Mouse (Mus musculus) cerebellum, postnatal 4 days (tissue): Measurements from ENCODE around the gene Ctnnbl1.
A peak's percentile ranks its signal among the peaks of the same experiment; 100 is the strongest.

Experiments used
- DNase-seq, 2 experiments: peaks; one replicate each; pipeline ENCODE4 v3.0.0; 2022; ENCODE audit warnings: low spot score in 2 of 2, mixed read lengths in 1 of 2

The Ctnnbl1 gene

DNA sequence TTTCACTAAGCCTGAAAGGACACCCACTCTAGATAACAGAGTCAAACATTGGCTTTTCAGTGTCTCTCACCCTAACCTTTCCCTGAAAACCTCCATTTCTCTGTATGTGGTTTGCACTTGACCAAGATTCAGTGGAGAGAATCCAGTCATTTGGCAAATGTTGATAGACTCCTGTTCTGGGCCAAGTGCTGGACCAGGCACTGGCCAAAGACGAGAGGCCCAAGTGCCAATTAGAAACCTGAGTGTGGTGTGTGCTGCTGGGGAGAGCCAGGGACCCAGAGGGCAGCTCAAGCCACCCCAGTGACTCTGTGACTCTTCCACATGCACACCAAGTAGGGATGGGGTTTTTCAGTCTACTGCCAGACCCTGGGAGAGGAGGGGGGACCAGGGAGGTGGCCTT, 136.5 kb downstream of the Ctnnbl1 start:
- DNase-seq = no peak

DNA sequence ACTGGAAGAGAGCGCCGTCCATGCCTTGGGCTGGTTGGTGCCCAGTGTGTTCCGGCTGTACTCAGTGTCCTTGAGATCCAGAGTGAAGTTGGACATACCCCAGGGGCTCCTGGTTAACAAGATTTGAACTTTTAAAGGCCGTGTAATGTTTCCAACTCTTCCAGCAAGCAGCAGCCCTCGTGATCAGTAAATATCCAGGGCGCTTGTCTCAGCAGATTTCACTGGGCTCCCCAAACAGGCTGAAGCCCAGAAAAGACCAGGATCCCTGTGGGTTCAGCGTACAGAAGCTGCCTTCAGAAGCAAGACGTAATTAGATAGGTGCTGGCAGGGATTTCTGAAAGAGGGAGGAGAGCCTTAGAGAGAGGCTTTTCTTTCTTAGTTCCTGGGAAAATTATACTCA, 137.9 kb downstream of the Ctnnbl1 start:
- DNase-seq = no peak

DNA sequence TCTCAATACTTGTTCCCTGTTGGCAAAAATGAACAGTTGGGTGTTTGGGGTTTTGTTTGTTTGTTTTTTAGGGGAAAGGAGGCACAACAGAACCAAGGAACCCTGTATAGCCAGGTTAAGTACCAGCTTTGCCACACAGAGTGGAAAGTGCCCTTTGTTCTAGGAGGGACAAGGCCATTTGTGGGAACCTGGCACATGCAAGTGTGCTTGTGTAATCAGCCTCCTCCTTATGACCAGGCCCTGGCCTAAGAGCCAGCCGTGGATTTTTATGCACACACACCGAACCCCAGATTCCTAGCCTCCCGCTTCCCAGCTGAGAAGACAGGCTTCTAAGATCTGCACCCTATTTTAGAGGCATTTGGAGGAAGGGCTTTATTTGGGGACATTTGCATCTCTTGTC, 140.2 kb downstream of the Ctnnbl1 start:
- DNase-seq = no peak

DNA sequence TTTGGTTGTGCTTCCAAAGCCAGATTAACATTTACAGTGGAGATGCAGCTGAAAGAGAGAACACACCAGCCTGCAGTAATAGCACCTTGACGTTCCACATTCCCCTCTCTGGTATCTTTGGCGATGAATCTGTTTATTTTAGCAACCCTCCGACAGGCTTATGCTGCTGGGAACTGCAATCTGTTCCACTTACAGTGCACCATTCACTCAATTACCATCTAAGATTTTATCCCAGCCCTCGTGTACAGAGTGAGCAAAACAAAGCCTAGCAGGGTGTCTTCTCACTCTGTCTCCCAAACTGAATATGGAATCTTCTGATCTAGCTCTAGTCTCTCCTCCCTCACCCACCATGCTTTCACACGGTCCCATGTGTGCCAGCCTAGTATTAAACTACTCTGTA, 140.8 kb downstream of the Ctnnbl1 start:
- DNase-seq = no peak

DNA sequence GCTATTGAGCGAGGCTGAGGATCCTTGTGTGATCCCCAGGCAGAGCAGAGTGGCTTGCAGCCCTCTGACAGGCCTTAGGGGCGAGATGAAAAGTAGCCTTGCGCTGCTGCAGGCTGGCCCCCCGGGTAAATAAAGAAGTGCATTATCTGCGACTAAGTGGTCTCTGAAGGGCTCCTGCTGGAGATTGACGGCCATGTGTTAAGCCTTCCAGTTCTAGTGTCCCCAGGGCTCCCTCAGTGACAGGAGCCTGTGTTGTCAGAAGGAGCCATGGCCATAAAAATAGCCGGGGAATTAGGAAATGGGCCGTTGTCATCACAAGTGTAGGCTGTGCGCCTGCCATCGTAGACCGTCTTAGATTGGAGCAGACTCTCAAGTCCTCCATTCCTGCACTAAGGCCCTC, 144.7 kb downstream of the Ctnnbl1 start:
- DNase-seq = no peak

DNA sequence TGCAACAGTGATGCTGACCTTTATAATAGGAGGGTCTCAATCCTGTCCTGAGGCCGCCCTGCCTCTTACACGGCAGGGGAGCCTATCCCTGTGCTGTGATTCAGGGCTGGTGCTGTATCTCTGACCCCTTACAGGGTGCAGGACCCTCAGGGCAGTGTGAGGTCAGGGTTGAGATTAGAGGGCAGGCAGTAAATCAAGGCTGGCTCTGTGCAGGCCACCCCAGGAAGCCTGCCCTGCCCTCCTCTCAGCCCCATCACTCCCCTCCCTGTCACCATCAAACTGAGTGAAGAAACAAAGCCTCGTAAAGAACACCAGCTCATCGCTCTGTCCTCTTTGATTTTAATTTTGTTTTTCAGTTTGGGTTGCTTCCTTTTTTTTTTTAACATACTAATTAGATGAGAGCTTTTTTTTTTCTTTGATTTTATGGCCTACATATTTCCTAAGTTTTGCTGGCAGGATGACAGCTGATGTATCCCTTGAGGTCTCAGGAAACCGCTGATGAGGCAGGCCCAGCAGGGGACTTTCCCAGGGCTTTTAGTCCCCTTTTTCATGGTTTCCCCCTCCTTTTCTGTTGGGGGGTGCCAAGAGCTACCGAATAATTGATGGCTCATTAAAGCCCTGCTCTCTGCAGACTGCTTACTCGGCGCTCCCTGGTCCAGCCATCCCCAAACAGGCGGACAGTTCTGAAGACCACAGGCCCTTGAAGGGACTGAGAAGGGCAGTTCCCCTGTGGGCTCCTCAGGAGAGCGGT, 150.2 kb downstream of the Ctnnbl1 start:
- DNase-seq = no peak

DNA sequence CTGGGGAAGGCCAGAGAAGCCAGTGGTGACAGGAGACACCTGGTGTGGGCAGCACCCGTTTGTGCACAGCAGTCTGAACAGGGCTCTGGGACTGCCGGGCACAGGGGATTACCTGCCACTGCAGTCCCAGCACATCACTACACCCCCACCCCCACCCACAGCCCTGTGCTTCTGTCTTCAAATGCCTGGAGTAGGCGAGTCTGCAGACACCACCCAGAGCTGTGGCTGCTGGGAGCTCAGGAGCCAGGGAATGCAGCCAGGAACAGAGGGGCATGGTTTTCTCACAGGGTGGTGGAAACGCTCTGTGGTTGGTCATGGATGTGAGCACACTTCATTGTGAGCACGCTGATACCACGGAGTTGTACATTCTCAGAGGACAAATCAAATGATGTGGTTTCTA, 154.0 kb downstream of the Ctnnbl1 start:
- DNase-seq = no peak

DNA sequence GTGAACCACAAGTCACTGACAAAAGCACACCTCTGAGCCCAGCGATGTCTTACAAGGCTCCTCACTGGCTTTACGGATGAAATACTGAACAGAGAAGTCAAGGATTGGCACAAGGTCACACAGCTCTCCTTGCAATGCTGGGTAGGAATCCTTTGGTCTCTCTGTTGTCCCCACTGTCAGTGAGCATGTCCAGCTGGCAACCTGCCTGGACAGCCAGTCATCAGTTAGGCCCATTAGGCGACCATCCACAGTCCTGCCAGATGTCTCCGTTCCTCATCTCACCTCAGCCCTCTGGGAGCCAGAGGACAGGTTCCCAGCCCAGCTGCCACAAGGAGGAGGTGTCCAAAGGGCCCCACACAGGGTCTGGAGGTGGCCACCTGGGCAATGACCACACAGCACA, 159.9 kb downstream of the Ctnnbl1 start:
- DNase-seq = peak in 1 of 2 experiments; percentile 34

DNA sequence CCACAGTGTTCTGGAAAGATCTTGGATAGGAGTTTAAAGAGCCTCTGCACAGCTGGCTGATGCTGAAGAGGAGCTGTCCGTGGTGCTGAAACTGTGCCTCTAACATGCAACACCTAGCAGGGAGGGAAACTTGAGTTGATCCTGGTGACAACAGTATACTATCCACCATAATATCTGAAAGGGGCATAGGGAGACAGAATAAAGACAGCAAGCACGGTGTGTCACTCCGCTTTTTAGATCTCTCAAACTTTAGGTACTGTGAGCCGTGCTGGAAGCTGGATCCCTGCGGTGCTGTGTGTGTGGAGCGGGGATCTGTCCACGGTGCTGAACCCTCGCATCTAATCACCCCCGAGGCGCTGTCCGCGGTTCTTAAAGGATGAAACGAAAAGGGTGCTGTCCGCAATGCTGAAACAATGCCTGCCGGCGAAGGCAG, 176.0 kb downstream of the Ctnnbl1 start:
- peak in 1 of 2 experiments; percentile 57 for DNase-seq

DNA sequence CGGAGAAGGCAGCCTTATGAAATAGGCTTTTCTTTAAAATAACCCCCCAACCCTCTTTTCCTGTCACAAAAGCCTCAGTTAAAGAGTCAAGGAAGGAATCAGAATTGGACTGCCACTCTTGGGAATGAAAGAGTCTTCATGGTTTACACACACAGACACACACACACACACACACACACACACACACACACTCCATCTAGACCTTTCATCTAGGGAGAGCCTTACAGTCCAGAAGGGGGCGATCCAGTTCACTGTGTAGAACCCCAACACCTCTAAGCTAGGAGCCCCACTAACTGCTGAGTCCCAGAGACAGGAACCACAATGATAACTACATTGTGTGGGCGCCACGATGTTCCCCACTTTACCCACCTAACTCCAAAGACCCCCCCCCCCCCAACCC, 176.5 kb downstream of the Ctnnbl1 start:
- DNase-seq = no peak

DNA sequence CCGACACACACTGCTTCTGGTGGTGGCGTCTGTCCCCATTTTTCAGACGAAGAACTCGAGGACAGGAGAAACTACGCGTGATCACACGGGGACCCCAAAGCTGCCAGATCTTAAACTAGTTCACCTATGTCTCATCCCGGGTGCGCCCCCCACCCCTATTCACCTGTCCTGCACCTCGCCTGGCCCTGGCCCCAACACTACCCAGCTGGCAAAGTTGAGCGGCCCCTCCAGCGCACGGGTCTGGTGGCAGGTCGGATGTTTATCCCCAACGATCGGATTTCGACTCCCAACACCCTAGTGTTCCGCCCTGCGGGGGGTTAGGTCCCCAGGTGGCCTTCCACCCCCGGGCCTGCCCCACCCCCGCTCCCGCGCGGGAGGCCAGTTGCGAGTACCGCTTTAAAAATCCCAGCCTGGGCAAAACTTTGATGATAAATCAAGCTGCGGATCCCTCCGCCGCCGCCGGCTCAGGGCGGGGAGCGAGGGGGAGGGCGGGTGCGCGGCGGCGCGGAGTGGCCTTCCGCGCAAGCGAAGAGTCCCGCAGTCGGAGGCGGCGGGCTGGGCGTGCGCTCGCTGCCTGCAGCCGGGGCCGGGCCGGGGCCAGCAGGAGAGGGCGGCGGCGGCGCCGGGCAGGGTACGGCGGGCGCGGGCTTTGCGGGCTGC, 177.0 kb downstream of the Ctnnbl1 start, which contains the start of gene Vstm2l:
Gene Vstm2l (plus strand): TSS at position 549 of the 660 bp plus-strand sequence.
- peak in 1 of 2 experiments; percentile 70 for DNase-seq

DNA sequence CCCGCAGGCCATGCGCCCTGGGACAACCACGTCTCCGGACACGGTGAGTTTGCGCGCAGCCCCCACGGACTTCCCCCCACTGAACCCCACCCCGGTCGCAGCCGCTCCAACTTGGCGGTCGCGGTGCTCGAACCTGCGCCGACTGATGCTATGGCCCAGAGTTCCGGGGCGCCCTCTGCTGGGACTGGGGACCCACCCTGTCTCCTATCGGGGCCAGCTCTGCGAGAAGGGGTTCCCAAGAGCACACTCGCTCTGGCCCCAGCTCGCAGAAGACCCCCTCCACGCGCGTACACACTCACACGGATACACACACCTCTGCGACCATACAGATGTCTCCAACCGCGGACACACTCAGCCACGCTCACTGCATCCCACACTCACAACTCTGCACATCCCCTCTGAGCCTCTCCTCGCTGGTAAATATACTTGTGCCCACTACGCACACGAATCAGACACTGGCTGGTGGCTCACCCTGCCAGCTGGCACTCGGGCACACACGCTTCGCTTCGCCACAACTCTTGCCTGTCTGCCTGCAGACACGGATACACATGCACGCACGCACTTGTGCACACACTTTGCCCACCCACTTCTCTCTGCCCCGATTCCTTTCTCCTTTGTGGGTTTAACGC, 177.8 kb downstream of the Ctnnbl1 start:
- peak in 1 of 2 experiments; percentile 41 for DNase-seq

DNA sequence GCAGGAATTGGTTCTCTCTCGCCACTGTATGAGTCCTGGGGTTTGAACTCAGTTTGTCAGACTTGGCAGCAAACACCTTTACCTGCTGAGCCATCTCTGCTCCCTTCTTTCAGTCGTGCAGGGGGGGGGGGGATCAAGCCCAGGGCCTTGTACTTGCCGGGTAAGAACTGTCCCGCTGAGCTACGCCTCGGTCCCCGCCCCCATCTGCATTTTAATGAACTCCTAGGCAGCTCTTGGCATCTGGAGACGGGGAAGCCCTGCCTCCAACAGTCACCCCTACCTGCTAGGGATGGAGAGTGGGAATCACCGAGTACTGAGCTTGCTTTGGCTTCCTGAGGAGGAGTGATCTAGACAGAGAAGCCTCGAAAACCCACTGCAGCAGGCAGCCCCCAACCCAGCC, 181.3 kb downstream of the Ctnnbl1 start:
- no peak for DNase-seq

DNA sequence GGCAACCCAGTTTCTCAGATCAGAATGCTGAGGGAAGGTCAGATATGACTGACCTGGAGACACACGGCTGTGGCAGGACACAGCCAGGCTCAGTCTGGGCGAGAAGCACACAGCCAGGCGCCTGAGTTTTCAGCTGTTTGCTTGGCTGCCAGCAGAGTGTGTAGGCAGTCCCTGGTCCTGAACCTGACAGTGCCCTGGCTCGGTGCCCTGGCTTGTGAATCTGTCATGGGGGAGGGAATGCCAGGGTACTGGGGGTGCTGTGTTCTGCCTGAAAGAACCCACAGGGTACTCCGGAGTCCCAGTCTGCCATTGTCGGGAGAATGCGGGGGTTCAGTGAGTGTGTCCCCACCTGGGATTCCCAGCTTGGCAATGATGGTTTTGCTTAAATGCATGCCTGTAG, 184.3 kb downstream of the Ctnnbl1 start:
- DNase-seq = no peak

DNA sequence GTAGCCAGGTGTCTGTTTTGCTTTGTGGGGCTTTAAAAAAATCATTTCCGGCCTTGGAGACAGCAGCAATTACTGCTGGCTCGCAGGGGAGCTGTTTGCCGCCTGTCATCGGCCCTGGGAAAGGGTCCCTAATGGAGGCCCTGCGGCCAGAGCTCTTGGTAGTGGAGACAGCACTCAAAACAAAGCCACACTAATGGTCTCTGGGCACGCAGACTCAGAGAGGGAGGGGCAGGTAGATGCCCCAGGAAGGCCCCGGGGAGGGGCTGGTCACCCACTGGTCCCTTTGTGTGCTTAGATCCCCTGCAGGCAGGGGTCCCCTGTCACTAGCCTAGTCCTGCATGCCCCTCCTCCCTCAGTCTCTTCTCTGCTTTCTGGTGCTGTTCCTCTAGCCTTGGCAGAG, 186.2 kb downstream of the Ctnnbl1 start:
- no peak for DNase-seq

DNA sequence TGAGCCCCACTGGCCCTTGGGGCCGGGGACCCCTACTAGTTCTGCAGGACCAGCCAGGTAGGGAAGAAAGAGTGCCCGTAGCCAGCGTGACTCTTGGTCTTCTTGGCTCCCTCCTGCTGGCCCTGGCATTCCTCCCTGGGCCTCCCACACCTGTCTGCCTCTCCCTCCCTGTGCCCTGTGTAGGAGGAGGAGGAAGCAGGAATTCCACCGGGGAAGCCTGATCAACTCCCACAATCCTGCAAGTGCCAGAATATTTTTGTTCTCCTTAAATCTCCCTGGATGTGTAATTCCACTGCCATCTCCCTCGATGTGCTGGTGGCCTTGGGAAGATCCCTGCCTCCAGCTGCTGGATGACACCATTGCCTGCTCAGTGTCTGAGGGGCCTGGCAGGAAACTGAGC, 187.3 kb downstream of the Ctnnbl1 start:
- no peak for DNase-seq

DNA sequence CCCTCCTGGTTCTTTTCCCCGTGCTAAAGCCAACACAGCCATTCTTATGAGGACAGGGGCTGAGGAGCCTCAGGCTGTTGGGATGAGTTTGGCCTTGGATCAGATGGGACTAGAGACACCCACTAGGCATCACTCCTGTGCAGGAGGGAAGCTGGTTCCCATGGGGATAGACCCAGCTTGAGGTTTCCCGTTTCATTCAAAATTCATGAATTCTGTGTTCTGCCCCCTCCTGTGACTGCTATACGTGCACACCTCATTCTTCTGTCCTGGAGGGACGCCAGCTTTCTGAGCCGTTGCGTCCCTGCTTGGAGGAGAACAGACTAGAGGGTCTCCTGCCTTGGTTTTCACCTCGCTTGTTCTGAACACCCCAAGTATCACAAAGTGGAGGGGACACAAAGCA, 189.3 kb downstream of the Ctnnbl1 start:
- DNase-seq = no peak

DNA sequence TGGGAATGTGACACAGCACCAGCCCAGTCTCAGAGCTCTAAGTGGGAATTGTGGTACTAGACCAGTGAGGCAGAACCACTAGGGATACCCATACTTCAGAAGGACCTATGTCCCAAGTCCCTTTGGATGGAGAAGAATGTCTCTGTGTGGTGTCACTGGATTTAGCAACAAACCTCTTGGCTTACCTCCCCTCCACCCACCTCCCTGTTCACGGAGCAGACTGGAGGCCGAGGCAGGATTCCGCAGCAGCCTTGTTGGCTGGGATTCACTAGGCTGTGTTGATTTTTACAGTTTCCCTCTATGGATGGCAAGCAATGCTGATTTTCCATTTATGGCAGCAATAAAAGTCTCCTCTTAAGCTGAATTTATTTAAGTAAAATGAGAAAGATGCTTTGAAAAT, 189.7 kb downstream of the Ctnnbl1 start:
- DNase-seq = no peak

DNA sequence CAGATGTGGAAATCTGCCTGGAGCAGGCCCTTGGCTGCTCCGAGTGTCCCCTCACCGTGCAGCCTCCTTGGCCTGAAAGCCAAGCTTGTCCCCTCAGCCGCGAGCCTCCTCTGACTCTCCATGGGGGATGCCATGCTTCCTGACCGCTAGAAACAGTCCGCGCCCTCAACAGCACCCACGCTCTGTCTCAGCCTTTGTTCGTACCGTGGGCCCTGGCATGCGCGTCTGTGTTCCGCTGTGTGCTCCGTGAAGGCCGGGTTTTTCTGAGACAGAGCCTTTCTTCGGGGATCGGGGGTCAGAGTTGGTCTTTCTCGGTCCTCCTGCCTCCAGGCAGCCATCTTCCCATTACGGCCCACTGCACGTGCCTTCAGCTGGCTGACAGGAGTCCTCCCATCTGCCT, 190.2 kb downstream of the Ctnnbl1 start:
- no peak for DNase-seq

DNA sequence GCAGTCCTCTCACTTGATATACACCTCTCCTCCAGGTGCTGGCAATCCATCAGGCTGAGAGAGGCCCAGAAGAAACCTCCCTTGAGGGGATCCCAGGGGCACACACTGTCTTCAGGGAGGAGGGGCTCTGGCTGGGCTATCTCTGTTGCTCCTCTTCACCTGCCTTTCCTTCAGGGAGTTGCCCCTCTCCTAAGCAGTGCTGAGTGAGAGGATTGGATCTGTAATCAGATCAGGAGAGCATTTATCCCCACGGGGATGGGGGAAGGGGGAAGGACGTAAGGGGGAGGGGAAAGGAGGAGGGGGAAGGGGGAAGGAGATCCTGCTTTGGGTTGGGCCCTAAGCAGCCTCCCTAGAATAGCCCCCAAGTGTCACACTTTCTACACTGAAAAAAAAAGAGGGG, 190.6 kb downstream of the Ctnnbl1 start:
- DNase-seq = no peak

DNA sequence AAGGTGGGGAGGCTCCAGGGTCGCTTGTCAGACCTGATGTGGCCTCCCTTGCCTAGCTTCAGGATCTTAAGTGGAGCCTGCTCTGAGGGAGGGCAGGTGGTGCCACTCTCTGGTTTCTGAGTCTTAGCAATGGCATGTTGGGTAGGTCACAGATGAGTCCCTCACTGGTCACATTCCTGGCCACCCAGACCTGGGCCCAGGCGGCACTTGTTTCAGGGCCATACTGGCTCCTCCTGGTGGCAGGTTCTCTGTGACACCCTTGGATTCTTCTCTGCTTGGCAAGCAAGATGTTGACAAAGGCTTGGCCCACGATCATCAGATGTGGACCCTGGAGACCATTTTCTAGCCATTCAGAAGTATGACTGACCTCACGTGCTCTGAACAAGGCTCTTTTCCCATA, 195.5 kb downstream of the Ctnnbl1 start:
- no peak for DNase-seq

DNA sequence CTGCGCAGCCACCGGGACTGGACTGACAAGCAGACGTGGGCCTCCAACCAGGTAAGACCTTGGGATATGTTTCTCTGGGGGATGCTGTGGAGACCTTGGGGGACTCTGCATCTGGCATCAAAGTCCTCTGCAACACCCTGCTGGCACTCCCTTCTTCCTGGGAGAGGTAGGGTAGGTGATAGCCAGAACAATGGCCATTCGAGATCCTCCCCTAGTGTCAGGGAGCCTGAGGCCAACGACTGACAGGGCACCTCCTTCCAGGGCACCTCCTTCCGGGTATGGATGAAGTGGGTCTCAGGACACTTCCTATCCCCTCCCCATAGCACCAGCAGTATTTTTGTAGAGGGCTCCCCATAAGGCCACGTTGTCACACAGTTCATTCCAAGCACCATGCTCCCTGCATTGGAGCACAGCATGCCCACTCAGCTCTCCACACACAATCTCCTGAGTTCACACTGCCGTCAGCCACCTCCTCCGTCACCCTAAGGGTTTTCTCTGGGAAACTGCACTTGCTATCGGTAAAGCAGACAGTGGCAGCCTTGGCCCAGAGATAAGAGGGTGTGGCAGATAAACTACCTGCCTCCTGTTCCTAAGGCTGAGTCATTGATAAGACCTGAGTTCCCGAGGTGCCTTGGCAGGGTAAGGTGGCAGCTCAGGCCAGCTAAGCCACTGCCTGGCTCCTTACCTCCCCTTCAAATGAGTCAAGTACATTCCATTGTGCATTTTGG, 198.4 kb downstream of the Ctnnbl1 start:
- no peak for DNase-seq
